Mouse (Mus musculus) neural tube, embryonic 11.5 days (tissue): ENCODE measurements around the gene Rab33b. TPM values are rescaled to one million over a fixed set of nuclear protein-coding genes. Genes with fewer than 3 reads are reported as not detected.

ENCODE experiments used
- ATAC-seq: fragments of 200-750 bp; cut with Nextera tagmentation; 2 replicates; pipeline ENCODE4 v1.8.0; 2017; ENCODE audit warnings: moderate number of reproducible peaks, mild to moderate bottlenecking, moderate TSS enrichment, moderate library complexity; ENCODE audit not compliant: insufficient read depth, low FRiP score, low TSS enrichment
- DNase-seq: peaks from one replicate; pipeline ENCODE4 v3.0.0-alpha.2; 2015; ENCODE audit warnings: low spot score
- H3K27ac ChIP-seq: fragments of 300-500 bp; sonication (generic); 2 replicates; pipeline ENCODE4 v1.5.1; 2014; ENCODE audit warnings: low read depth, mild to moderate bottlenecking, low read length
- H3K27me3 ChIP-seq: fragments of 300-500 bp; sonication (generic); 2 replicates; pipeline ENCODE4 v1.6.1; 2014; ENCODE audit warnings: mild to moderate bottlenecking, low read length, mixed read lengths; ENCODE audit not compliant: control insufficient read depth, insufficient read depth
- H3K36me3 ChIP-seq: fragments of 300-500 bp; sonication (generic); 2 replicates; pipeline ENCODE4 v1.6.1; 2014; ENCODE audit warnings: mild to moderate bottlenecking, low read length, moderate library complexity, mixed read lengths; ENCODE audit not compliant: control insufficient read depth, insufficient read depth
- H3K4me1 ChIP-seq: fragments of 300-500 bp; sonication (generic); 2 replicates; pipeline ENCODE4 v1.6.1; 2014; ENCODE audit warnings: low read length, mixed read lengths; ENCODE audit not compliant: control insufficient read depth, insufficient read depth
- H3K4me2 ChIP-seq: fragments of 300-500 bp; sonication (generic); 2 replicates; pipeline ENCODE4 v1.6.1; 2014; ENCODE audit warnings: low read depth, mild to moderate bottlenecking, moderate library complexity
- H3K4me3 ChIP-seq: fragments of 300-500 bp; sonication (generic); 2 replicates; pipeline ENCODE4 v1.5.1; 2014; ENCODE audit warnings: low read depth, low read length
- H3K9ac ChIP-seq: fragments of 300-500 bp; sonication (generic); 2 replicates; pipeline ENCODE4 v1.6.1; 2014; ENCODE audit warnings: mild to moderate bottlenecking, low read length
- H3K9me3 ChIP-seq: fragments of 300-500 bp; sonication (generic); 2 replicates; pipeline ENCODE4 v1.6.1; 2016; ENCODE audit warnings: low read length; ENCODE audit not compliant: control insufficient read depth
- WGBS: fragments of 180-500 bp; shearing (Covaris S2); extraction: QIAGEN DNeasy Blood & Tissue Kit; methylation state at CpG from one replicate; pipeline ENCODE4 v1.1.7; 2014; 5-methylcytosine and 5-hydroxymethylcytosine counted together
- polyA plus RNA-seq: library from polyadenylated mRNA; unstranded; fragments of >200 nt; fragmentation: Nextera tagmentation; extraction: Ambion mirVana; gene quantifications from 2 replicates; pipeline ENCODE4 v1.2.1, GENCODE M21; 2014

Rab33b gene
- polyA plus RNA-seq, 1 experiment from 2014 or later: 13.4 TPM

GRCm38 (mm10) chr3:51521262-51521661, 37.5 kb downstream of the Rab33b start:
- H3K4me3 ChIP-seq: no peak overlapping the region
- no peak for ATAC-seq
- H3K36me3 ChIP-seq: peaks cover 5% of the 10 kb centered on the region
- H3K9ac ChIP-seq: no peak overlapping the region
- H3K9me3 ChIP-seq: no peaks in the 10 kb centered on the region
- no peak for DNase-seq
- 86% methylated on average over 14 of the region's 14 CpGs for WGBS
- no peaks in the 10 kb centered on the region for H3K4me1 ChIP-seq
- H3K27ac ChIP-seq: no peak overlapping the region
- H3K4me2 ChIP-seq: no peak overlapping the region
- H3K27me3 ChIP-seq: no peaks in the 10 kb centered on the region

- no peaks in the 10 kb centered on the region for H3K9me3 ChIP-seq
- H3K4me3 ChIP-seq: no peak overlapping the region
- 90% methylated on average over 16 of the region's 16 CpGs for WGBS
- H3K27ac ChIP-seq: no peak overlapping the region
- no peak overlapping the region for H3K4me2 ChIP-seq
- H3K36me3 ChIP-seq: peaks cover 7% of the 10 kb centered on the region
- no peaks in the 10 kb centered on the region for H3K4me1 ChIP-seq
- H3K27me3 ChIP-seq: no peaks in the 10 kb centered on the region
- no peak overlapping the region for H3K9ac ChIP-seq
- ATAC-seq (no peak), DNase-seq (no peak)
Observed at GRCm38 (mm10) chr3:51525186-51525785, 41.6 kb downstream of the Rab33b start.

- Histone ChIP-seq H3K4me3 (no peak overlapping the region), H3K9ac (no peak overlapping the region), H3K36me3 (peaks cover 10% of the 10 kb centered on the region), H3K4me1 (no peaks in the 10 kb centered on the region), H3K27ac (no peak overlapping the region), H3K4me2 (no peak overlapping the region), H3K9me3 (no peaks in the 10 kb centered on the region), H3K27me3 (no peaks in the 10 kb centered on the region)
- ATAC-seq (no peak), DNase-seq (no peak)
- 95% methylated on average over 13 of the region's 13 CpGs for whole genome bisulfite sequencing
Observed at GRCm38 (mm10) chr3:51526891-51527290, 43.2 kb downstream of the Rab33b start.

- Histone ChIP-seq H3K36me3 (peaks cover 12% of the 10 kb centered on the region), H3K9ac (no peak overlapping the region), H3K4me3 (no peak overlapping the region), H3K27ac (no peak overlapping the region), H3K4me1 (no peaks in the 10 kb centered on the region), H3K9me3 (no peaks in the 10 kb centered on the region), H3K27me3 (no peaks in the 10 kb centered on the region), H3K4me2 (no peak overlapping the region)
- WGBS: 82% methylated on average over 13 of the region's 13 CpGs
- ATAC-seq: no peak
- DNase-seq: no peak
Observed at GRCm38 (mm10) chr3:51531473-51532281, 48.0 kb downstream of the Rab33b start.

- H3K27ac ChIP-seq: no peak overlapping the region
- H3K27me3 ChIP-seq: no peaks in the 10 kb centered on the region
- no peak overlapping the region for H3K9ac ChIP-seq
- H3K4me2 ChIP-seq: no peak overlapping the region
- WGBS: 67% methylated on average over 5 of the region's 5 CpGs
- peaks cover 12% of the 10 kb centered on the region for H3K36me3 ChIP-seq
- no peak for ATAC-seq
- H3K9me3 ChIP-seq: no peaks in the 10 kb centered on the region
- no peaks in the 10 kb centered on the region for H3K4me1 ChIP-seq
- DNase-seq: no peak
- H3K4me3 ChIP-seq: no peak overlapping the region
Observed at GRCm38 (mm10) chr3:51532282-51532620, 48.5 kb downstream of the Rab33b start.

GRCm38 (mm10) chr3:51533573-51533972, 49.9 kb downstream of the Rab33b start:
- Histone ChIP-seq H3K4me3 (no peak overlapping the region), H3K27me3 (no peaks in the 10 kb centered on the region), H3K9me3 (no peaks in the 10 kb centered on the region), H3K4me2 (no peak overlapping the region), H3K36me3 (peaks cover 12% of the 10 kb centered on the region), H3K27ac (no peak overlapping the region), H3K9ac (no peak overlapping the region), H3K4me1 (no peaks in the 10 kb centered on the region)
- WGBS: 90% methylated on average over 5 of the region's 5 CpGs
- ATAC-seq: no peak
- no peak for DNase-seq

- Histone ChIP-seq H3K4me3 (no peak overlapping the region), H3K9ac (no peak overlapping the region), H3K36me3 (peaks cover 14% of the 10 kb centered on the region), H3K4me1 (no peaks in the 10 kb centered on the region), H3K27me3 (no peaks in the 10 kb centered on the region), H3K27ac (no peak overlapping the region), H3K4me2 (no peak overlapping the region), H3K9me3 (no peaks in the 10 kb centered on the region)
- no peak for DNase-seq
- ATAC-seq: no peak
- 81% methylated on average over 9 of the region's 9 CpGs for WGBS
Observed at GRCm38 (mm10) chr3:51534013-51534412, 50.3 kb downstream of the Rab33b start.

GRCm38 (mm10) chr3:51539567-51540408, 56.1 kb downstream of the Rab33b start:
- 60% methylated on average over 15 of the region's 15 CpGs for whole genome bisulfite sequencing
- Histone ChIP-seq H3K27me3 (no peaks in the 10 kb centered on the region), H3K36me3 (peaks cover 9% of the 10 kb centered on the region), H3K4me2 (no peak overlapping the region), H3K4me3 (no peak overlapping the region), H3K4me1 (no peaks in the 10 kb centered on the region), H3K9ac (no peak overlapping the region), H3K9me3 (no peaks in the 10 kb centered on the region), H3K27ac (no peak overlapping the region)
- ATAC-seq (no peak), DNase-seq (peak; percentile 76)
